Mouse (Mus musculus) lung, postnatal 36 days (tissue): ENCODE results near the gene Twnk.

Experiments used
- DNase-seq: peaks from one replicate; pipeline ENCODE4 v3.0.0; 2022; ENCODE audit warnings: mixed read lengths

Gene Twnk

DNA sequence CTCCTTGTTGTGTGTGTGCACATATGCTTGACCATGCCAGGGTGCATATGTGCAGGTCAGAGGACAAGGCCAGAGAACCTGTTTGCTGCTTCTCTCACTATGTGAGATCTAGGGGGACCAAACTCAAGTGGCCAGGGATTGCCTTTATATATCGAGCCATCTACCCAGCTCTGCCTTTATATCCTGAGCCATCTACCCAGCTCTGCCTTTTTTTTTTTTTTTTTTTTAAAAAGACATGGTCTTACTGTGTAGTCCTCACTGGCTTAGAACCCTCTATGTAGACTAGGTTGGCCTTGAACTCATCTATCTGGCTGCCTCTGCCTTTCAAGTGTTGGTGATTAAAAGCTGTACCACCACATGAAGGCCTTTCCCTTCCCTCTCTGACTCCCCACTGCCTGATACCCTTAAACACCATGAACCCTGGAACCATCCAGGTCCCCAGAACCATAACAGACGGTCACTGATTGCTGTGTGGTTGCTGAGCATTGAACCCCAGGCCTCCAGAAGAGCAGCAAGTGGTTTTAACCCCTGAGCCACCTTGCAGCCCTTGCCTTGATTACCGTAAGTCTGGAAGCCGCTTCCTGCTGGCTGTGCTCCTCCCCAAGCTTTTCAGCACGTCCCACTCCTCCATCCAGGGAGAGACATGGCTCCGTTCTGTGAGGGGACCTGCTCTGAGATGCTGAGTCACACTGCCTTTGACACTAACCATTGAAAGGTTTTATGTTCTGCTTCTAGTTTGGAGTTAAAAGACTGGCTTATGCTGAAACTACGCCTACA lies 1.5 kb upstream of the Twnk start:
- no peak for DNase-seq

DNA sequence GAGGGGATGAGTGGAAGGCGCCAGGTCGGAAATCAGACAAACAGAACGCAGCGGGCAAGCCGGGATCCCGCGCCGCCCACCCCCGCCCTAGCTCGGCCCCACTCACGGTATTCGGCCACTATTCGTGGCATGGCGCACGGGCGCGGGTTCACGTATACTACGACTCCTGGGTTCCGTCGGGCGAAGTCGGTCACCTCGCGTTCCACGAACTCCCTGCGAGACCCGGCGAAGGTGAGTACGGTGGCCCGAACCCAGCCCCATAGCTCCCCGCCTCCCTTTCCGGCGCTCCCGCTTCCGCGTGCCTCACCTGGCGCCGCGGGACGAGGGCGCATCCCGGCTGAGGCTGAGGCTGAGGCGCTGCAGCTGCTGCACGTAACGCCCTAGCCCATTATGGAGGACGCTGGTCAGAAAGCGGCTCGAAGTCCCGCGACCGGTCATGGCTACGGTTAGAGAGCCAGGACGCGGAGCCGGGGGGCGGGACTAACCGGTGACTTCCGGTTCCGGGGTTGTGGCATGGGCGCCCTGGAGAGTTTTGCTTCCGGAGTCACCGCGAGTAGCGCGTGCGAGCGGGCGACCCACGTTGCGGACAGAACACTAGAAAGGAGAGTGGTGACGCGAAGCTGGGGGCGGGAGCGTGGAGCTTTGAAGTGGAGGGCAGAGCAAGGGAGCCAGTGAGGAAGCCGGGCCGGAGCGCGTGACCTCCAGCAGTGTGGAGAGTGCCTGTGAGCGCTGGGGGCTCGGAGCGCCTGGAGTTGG lies 672 bp downstream of the Twnk start, which contains the start of gene Mrpl43:
Mrpl43 (minus strand) TSS at position 486 of the 756 bp plus-strand sequence.
- peak; percentile 98 for DNase-seq

DNA sequence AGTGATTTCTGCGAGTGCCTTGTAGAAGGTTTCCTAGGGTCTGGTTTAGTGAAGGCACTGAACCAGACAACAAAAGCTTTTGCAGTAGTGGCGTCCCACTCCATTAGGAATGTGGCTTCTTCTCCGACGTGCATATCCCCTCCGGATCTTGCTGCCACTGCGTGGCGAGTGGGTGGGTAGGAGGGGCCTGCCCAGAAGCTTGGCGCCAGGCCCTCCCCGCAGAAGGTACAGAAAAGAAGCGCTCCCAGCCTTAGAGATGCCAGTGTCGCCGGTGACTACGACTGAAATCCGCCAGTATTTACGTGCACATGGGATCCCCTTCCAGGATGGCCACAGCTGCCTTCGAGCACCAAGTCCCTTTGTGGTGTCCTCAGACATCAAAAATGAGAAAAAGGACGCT lies 1.6 kb downstream of the Twnk start:
- DNase-seq = no peak

DNA sequence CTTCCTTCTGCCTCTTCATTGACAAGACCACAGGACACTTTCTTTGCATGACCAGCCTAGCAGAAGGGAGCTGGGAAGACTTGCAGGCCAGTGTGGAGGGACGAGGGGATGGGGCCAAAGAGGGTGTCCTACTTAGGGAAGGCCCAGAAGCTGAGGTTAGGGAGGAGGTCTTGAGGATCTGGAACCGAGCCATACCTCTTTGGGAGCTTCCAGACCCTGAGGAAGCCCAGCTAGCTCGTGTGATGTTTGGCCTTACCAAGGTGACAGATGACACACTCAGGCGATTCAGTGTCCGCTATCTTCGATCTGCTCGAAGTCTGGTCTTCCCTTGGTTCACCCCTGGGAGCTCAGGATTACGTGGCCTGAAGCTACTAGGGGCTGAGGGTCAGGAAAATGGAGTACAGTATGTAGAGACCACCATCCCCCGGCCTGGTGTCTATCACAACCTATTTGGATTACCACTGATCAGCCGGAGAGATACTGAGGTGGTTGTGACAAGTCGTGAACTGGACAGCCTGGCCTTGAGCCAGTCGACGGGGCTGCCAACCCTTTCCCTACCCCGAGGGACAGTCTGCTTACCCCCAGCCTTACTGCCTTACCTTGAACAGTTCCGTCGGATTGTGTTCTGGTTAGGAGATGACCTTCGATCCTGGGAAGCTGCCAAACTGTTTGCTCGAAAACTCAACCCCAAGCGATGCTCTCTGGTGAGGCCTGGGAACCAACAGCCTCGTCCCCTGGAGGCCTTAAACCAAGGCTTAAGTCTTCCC lies 2.1 kb downstream of the Twnk start:
- no peak for DNase-seq

DNA sequence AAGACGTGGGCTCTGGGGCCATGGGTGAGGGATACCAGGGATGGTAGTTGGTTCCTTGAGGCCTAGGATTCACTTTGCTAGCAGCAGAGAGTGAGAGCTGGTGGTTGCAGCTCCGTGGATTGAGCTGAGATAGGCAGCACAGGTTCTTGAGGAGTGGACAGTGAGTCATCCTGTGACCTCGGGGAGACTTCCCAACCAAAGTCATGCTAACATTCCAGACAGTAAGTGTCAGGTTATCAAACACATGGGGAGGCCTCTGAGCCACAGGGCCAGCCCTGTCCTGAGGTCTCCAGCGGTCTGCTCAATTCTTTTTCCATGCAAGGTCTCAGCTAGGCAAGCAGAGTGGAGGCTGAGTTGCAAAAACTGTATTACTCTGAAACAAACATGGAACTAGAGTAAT lies 5.2 kb downstream of the Twnk start:
- DNase-seq = no peak

DNA sequence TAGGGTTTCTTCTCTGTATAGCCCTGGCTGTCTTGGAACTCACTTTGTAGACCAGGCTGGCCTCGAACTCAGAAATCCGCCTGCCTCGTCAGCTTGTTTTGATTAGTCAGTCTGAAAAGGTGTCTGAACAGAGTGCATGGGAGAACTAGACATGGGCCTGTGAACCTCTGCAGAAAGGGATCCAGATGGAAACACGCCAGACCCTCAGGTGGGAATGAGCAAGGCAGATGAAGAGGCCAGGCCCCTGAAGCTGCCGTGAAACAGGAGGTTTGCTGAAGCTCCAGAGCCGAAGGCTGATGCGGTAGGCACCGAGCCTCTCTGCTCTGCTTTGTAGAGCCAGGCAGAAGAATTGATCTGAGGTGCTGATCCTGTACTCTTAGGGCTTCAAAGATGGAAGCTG lies 6.8 kb downstream of the Twnk start:
- no peak for DNase-seq

DNA sequence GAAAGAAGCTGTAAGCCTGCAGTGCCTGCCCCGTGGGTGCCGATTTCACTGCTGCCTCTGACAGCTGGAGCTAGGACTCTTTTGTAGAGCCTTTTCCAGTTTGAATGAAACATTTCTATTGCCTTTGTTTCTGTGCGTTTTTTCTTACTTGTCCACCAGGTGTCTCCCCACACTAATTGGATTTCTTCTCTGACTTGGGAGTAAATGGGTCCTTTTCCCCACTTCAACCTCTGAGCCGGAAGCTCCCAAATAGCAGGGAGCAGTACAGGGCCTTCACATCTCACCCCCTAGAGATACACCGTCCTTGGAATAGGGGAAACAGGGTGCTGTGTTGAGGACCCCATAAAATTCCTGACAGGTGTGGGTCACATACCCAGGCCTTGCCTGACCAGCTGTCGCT lies 7.2 kb downstream of the Twnk start:
- peak; percentile 65 for DNase-seq

DNA sequence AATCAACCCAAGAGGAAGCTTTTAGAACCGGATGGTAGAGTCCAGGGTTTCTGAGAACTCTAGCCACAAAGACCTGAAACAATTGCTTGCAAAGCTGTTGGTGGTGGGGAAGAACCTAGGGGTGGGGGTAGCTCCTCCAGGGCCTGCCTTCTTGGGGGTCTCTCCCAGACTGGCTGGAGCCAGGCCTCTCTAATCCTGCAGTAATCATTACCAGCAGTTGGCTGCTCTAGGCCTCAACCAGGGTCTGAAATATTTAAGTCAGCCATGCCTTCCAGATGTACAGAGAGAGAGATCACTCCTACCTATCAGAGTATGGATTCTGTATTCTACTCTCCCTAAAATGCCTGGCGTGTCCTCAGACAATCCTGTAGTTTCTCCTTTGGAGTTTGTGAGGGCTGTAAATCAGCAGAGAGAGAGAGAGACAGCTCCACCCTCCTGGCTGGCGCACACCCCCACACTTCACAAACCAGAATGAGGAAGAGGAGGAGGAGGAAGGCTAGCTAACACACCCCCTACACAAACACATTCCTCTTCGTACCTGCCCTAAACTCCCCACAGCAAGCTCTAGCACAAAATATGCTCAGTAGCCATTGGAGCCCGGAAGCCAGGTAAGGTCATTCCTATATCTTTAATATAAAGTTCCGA lies 8.2 kb downstream of the Twnk start:
- DNase-seq = peak; percentile 42

DNA sequence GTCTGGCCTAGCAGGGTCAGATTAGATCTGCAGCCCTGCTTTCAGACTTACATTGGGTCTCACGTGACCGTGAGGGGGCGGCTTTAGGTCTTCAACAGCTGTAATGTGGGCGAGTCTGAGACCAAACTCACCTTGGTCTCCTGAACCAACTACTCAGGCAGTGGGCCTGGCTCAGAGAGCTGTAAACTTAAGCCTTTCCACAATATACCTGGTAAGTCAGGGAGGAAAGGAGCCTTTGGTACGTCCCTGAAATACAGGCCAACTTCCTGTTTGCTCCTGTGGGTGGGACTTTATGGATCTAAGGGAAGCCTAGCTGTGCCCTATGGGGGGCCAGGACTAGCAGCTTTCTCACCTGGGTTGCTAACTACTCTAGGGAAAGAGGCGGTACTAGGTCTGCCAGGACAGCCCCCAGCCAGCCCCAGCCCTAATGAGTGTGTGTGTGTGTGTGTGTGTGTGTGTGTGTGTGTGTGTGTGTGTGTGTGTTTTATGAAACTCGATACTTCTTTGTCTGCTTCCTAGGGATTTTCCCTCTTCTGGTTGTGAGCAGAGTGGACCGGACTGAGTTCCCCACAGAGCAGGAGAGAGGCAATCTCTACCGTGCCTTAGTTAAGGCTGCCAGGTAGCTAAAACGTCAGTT lies 9.0 kb downstream of the Twnk start, which contains the start of gene Lzts2:
Lzts2 (plus strand) TSS at position 80 of the 637 bp plus-strand sequence.
- peak; percentile 54 for DNase-seq

DNA sequence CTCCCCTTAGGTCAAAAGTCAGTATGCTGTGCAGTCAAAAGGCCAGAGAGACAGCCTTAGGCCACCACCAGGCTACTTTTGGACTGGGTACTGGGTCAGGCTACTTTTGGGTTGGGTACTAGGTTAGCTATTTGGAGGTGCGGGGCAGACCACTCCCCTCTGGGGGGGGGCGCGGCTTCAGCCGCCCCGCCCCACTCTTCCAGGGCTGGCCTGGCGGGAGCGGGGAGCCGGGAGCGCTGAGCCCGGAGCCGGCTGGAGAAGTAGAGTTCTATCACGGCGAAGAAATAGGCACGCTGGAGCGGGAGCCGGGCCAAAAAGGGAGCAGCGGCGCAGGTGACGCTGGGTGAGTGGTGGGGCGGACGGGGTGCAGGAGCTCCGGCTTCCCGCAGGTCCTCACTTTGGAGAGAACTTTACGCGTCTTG lies 9.5 kb downstream of the Twnk start:
- DNase-seq = peak; percentile 81

DNA sequence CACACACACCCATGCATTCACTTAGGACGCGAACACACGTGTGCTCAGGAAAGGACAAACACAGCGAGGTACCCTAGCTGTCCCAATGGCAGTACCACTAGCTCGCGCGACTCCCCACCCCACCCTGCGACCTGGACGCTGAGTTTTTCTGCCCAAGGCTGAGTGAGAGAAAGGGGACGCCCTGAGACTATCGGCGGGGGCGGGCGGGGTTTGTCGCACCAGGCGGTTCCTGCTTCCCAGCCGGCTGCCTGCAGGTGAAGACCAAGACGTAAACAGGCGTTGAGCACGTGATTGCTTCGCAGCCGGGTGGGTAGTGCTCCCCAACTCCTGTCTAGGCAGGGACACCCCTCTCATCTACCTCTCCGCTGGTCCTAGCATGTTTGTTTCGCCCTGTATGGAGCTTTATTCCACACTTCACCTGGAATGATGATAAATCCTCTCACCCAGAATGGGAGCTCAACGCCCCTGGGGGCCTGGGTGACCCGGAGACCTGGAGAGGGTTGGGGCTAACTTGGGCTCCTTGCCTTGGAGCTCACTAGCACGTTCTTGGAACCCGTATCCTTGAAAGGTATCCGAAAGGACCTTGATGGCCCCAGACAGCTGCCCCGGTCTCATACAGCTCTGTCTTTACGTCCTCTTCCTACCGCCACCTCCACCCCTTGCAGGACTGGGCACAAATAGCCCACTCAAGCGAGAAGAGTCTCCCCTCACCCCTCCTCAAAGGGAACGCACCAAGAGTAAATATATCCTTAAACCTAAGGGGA lies 10.2 kb downstream of the Twnk start:
- DNase-seq = peak; percentile 79

DNA sequence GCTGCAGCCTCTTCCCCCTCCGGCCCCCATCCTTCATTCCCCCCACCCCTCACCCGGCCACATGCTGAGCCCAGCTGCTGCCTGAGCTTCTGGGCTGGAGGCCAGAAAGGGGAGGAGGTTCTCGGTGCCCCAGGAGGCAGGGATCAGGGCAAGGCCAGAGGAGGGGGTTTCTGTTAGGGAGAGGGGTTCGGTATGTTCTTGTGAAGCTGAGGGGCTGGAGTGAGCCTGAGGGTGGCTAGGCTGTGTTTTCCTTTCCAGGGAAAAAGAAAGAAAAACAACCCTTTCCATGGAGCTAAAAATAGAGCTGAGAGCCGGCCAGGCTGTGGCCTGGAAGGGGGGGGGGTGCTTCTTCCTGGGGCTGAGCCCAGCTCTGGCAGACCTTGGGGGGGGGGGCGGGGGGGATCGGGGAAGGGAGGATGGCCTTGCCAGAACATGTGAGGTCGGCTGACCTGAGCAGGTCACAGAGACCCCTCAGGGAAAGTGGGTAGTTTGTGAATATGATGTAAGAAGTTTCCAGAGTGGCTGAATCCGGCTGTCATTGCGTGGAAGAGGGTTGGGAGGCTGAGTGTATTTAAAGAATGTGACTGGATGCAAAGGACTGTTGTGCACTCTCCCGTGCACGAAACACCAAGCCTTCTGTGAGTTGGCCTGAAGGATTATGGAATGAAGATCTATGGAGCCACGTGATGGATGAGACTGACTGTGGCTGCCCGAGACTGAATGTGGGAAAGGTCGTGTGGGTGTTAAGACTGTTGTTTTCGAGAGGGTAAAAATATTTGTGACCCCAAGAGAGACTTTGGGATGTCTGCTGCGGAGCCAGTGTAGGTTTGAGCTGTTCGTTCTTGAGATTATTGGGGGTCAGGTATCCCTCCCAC lies 11.1 kb downstream of the Twnk start:
- DNase-seq = peak; percentile 88

DNA sequence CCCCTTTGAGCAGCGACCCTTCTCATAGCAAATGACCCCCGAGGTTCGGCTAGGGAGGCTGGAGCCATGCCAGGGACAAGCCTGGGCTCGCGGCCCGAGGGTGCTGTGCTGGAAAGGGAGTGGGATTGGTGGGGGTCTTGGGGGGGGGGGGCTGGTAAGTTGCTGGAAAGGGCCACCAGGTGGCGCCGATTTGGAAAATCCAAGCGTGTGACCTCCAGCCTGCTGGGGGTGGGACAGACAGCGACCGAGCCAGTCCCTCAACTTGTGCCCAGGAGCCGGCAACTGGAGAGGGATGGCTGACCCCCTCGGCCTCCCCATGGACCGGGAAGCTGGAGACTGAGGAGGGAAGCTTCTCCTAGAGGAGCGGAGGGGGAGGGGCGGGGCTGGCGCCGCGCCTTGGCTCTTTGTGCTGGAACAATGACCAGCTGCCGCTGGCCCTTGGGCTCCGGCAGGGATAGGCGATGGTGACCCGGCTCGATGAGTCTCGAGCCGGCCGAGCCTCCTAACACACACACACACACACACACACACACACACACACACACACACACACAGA lies 11.8 kb downstream of the Twnk start:
- DNase-seq = peak; percentile 89

DNA sequence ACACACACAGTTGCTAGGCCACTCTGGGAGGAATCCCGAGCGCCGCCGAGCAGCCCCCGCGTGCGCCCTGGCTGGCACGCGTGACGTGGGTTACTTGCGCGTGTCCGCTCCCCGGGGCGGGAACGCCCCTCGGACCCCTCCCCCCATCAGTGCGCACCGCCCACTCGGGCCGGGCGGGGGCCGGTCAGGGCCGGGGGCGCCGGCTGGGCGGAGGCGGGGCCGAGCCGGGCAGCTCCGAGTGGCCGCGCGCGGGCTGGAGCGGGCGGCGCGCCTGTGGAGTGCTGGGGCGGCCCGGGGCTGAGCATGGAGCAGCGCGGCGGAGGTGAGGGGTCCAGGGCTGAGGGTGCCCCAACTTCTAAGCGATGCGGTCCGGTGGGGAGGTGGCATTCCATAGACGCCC lies 12.4 kb downstream of the Twnk start:
- peak; percentile 88 for DNase-seq

DNA sequence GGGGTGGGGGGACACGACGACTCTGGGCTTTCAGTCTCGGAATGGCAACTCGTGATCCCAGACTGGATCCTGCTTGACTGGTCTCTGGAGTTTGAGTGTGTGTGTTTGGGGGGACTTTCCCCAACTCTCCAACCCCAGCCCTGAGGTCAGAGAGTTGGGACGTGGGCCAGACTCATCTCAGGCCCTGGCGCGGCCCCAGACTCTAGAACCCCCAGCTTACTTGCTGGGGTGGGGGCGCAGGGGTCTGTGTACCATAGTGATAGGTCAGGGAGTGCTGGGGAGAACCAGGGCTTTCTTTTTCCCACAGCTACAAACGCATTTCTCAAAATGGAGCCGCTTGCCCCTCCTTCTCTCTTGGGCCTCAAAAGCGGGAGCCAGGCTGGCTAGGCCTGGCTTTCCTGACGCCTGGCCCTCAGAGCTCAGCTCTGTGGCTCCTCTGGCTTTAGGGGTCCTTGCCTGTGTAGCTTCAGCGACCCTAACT lies 12.9 kb downstream of the Twnk start:
- peak; percentile 42 for DNase-seq

DNA sequence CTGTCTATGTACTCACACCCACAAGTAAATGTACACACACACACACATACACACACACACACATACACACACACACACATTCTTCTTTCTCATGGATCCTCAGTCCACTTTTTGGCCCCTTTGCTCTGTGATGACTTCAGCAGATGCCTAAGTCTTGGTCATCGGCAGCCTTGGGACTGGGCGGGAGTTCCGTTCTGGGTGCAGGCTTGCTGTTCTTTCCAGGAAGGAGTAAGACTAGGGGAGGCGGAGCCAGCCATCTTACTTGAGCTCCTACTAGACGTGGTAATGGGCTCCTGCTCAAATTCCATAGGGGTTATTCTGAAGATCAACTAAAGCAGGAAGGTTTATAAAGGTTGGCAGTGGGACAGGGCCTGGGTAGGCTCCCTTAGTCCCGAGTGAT lies 14.9 kb downstream of the Twnk start:
- DNase-seq = peak; percentile 73

DNA sequence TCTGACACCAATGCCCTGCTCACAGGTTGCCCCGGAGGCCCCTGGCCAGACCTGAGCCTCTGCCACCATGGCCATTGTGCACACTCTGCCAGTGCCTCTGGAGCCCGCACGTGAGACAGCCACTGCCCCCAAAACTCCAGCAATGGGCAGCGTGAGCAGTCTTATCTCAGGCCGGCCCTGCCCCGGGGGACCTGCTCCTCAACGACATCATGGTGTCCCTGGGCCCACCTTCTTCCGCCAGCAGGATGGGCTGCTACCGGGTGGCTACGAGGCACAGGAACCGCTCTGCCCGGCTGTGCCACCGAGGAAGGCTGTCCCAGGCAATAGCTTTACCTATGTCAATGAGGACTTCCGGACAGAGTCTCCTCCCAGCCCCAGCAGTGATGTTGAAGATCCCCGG lies 15.9 kb downstream of the Twnk start:
- DNase-seq = no peak

DNA sequence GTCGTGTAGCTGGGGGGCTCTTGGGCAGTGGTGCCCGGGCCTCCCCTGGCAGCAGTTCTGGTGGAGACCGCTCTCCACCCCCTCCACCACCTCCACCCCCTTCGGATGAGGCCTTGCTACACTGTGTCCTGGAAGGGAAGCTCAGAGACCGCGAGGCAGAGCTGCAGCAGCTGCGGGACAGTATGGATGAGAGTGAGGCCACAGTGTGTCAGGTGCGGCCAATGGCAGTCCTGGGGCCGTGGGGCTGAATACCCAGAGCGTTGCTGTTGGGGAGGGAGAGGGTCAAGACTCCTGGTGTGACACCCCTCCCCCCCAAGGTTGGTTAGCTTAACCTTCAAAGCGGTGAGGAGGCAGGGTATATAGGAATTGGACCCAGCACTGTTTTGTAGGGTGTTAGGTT lies 18.5 kb downstream of the Twnk start:
- no peak for DNase-seq

DNA sequence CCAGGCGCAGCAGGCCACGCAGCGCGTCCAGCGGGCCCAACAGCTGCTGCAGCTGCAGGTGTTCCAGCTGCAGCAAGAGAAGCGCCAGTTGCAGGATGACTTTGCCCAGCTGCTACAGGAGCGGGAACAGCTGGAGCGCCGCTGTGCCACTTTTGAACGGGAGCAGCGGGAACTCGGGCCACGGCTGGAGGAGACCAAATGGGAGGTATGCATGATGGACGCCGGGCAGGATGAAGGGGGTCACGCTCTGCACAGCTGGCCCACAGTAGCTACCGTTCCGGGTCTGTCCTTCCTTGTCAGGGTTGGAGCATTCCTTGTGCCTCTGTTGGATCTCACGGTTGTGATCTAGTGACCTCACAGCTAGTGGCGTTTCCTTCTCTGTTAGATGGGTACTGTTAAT lies 19.3 kb downstream of the Twnk start:
- no peak for DNase-seq

DNA sequence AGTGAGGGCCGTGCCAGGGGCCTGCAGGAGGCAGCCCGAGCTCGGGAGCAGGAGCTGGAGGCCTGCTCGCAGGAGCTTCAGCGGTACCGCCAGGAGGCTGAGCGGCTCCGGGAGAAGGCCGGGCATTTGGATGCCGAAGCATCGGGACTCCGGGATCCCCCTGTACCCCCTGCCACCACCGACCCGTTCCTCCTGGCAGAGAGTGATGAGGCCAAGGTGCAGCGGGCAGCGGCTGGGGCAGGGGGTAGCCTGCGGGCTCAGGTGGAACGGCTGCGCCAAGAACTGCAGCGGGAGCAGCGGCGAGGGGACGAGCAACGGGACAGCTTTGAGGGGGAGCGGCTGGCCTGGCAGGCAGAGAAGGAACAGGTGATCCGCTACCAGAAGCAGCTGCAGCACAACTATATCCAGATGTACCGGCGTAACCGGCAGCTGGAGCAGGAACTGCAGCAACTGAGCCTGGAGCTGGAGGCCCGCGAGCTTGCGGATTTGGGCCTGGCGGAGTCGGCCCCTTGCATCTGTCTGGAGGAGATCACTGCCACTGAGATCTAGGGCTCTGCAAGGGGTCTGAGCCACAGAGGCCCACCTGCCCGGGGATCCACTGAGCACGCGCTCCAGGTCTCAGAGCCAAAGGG lies 20.6 kb downstream of the Twnk start:
- DNase-seq = no peak
